Mouse (Mus musculus) embryonic fibroblast, embryonic 13.5 days (primary cell): ENCODE data around the gene Pard3b.

Experiments used
- CTCF ChIP-seq: IDR thresholded peaks from 2 replicates; pipeline ENCODE4 v1.5.1; 2011; ENCODE audit warnings: mild to moderate bottlenecking, control low read depth, low read length, moderate library complexity, borderline replicate concordance; ENCODE audit not compliant: insufficient read depth
- POLR2A ChIP-seq: IDR thresholded peaks from 2 replicates; pipeline ENCODE4 v1.6.1; 2011; ENCODE audit warnings: low read depth, mild to moderate bottlenecking, control low read depth, low read length, moderate library complexity

DNA sequence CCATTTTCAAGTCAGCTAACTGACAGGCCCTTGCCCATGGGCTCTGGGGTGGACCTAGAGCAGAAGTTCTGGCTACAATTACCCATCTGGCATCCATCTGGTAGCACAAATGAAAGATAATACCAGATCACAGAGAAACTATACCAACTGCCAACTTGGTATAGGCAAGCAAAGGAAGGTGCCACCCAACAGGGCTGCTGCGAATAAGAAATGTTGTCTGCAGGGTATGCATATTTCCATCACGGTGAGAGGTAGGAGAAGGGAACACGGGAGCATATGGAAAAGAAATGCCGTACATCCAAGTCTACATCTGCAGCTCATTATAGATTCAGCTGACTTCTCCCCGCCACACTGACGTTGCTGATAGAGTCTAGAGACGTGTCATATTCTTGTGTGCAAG, 924.4 kb downstream of the Pard3b start:
- TF ChIP-seq CTCF (no peak), POLR2A (no peak)
